Mouse (Mus musculus) forebrain, embryonic 12.5 days (tissue): ENCODE data around the gene Tekt1. TPM values are rescaled to one million over a fixed set of nuclear protein-coding genes. Genes with fewer than 3 reads are reported as not detected.

Source experiments
- ATAC-seq: fragments of 200-750 bp; cut with Nextera tagmentation; 2 replicates; pipeline ENCODE4 v1.8.0; 2017; ENCODE audit warnings: moderate TSS enrichment; ENCODE audit not compliant: low FRiP score
- H3K27ac ChIP-seq: fragments of 300-500 bp; sonication (generic); 2 replicates; pipeline ENCODE4 v1.5.1; 2016; ENCODE audit warnings: mild to moderate bottlenecking
- H3K27me3 ChIP-seq: fragments of 300-500 bp; sonication (generic); 2 replicates; pipeline ENCODE4 v1.6.1; 2016; ENCODE audit warnings: mild to moderate bottlenecking
- H3K36me3 ChIP-seq: fragments of 300-500 bp; sonication (generic); replicated peaks from 2 replicates; pipeline ENCODE4 v1.6.1; 2016; ENCODE audit warnings: mild to moderate bottlenecking
- H3K4me1 ChIP-seq: fragments of 300-500 bp; sonication (generic); 2 replicates; pipeline ENCODE4 v1.6.1; 2016
- H3K4me2 ChIP-seq: fragments of 300-500 bp; sonication (generic); 2 replicates; pipeline ENCODE4 v1.6.1; 2016; ENCODE audit warnings: mild to moderate bottlenecking, moderate library complexity
- H3K4me3 ChIP-seq: fragments of 300-500 bp; sonication (generic); replicated peaks from 2 replicates; pipeline ENCODE4 v1.5.1; 2016; ENCODE audit warnings: mild to moderate bottlenecking
- H3K9ac ChIP-seq: fragments of 300-500 bp; sonication (generic); 2 replicates; pipeline ENCODE4 v1.6.1; 2016; ENCODE audit warnings: mild to moderate bottlenecking
- H3K9me3 ChIP-seq: fragments of 300-500 bp; sonication (generic); 2 replicates; pipeline ENCODE4 v1.6.1; 2016
- WGBS: fragments of 180-500 bp; shearing (Covaris S2); methylation state at CpG from one replicate; pipeline ENCODE4 v1.1.7; 2016; 5-methylcytosine and 5-hydroxymethylcytosine counted together
- polyA plus RNA-seq: library from polyadenylated mRNA; unstranded; fragments of >200 nt; fragmentation: Nextera tagmentation; extraction: Ambion mirVana; gene quantifications from 2 replicates; pipeline ENCODE4 v1.2.1, GENCODE M21; 2016

Gene Tekt1
- polyA plus RNA-seq, 1 experiment from 2014 or later: 6.7 TPM

GRCm38 (mm10) chr11:72332951-72333667, 29.1 kb downstream of the Tekt1 start:
- no peak for ATAC-seq
- 87% methylated on average over 9 of the region's 9 CpGs for WGBS
- Histone ChIP-seq H3K9me3 (no peaks in the 10 kb centered on the region), H3K27ac (no peak overlapping the region), H3K4me3 (no peak overlapping the region), H3K27me3 (no peaks in the 10 kb centered on the region), H3K36me3 (no peaks in the 10 kb centered on the region), H3K9ac (no peak overlapping the region), H3K4me1 (peaks cover 1% of the 10 kb centered on the region; the same call in 1 of the 2 replicates), H3K4me2 (no peak overlapping the region)

GRCm38 (mm10) chr11:72325701-72326100, 36.5 kb downstream of the Tekt1 start:
- no peaks in the 10 kb centered on the region for H3K36me3 ChIP-seq
- no peaks in the 10 kb centered on the region for H3K27me3 ChIP-seq
- H3K4me2 ChIP-seq: no peak overlapping the region
- H3K9ac ChIP-seq: no peak overlapping the region
- WGBS: 83% methylated on average over 4 of the region's 4 CpGs
- H3K9me3 ChIP-seq: no peaks in the 10 kb centered on the region
- H3K27ac ChIP-seq: no peak overlapping the region
- H3K4me3 ChIP-seq: no peak overlapping the region
- no peaks in the 10 kb centered on the region for H3K4me1 ChIP-seq
- ATAC-seq: no peak

GRCm38 (mm10) chr11:72324431-72324830, 37.8 kb downstream of the Tekt1 start:
- H3K4me1 ChIP-seq: no peaks in the 10 kb centered on the region

GRCm38 (mm10) chr11:72318026-72318425, 44.2 kb downstream of the Tekt1 start:
- no peak overlapping the region for H3K4me3 ChIP-seq
- ATAC-seq: no peak
- H3K9ac ChIP-seq: no peak overlapping the region
- H3K4me2 ChIP-seq: no peak overlapping the region
- no peaks in the 10 kb centered on the region for H3K9me3 ChIP-seq
- no peaks in the 10 kb centered on the region for H3K36me3 ChIP-seq
- H3K27ac ChIP-seq: no peak overlapping the region
- WGBS: 84% methylated on average over 5 of the region's 5 CpGs
- peaks cover 3% of the 10 kb centered on the region; the same call in 1 of the 2 replicates for H3K4me1 ChIP-seq
- peaks cover 27% of the 10 kb centered on the region for H3K27me3 ChIP-seq

More at GRCm38 (mm10) chr11:72324431-72324830, 37.8 kb downstream of the Tekt1 start:
- Histone ChIP-seq H3K9ac (no peak overlapping the region), H3K4me3 (no peak overlapping the region), H3K36me3 (no peaks in the 10 kb centered on the region), H3K9me3 (no peaks in the 10 kb centered on the region), H3K27ac (no peak overlapping the region), H3K4me2 (no peak overlapping the region), H3K27me3 (no peaks in the 10 kb centered on the region)
- WGBS: 69% methylated on average over 3 of the region's 3 CpGs
- ATAC-seq: no peak

- no peaks in the 10 kb centered on the region for H3K9me3 ChIP-seq
- ATAC-seq: no peak
- peak within 1 kb of the TSS; percentile 29 for H3K4me3 ChIP-seq
- peaks cover 3% of the 10 kb centered on the region; the same call in 1 of the 2 replicates for H3K4me1 ChIP-seq
- no peak within 1 kb of the TSS for H3K27ac ChIP-seq
- WGBS: 10% methylated on average over 42 of the region's 42 CpGs
- H3K9ac ChIP-seq: peak within 1 kb of the TSS; percentile 33; the same call in 1 of the 2 replicates
- H3K36me3 ChIP-seq: no peaks in the 10 kb centered on the region
- peak within 1 kb of the TSS; percentile 48 for H3K4me2 ChIP-seq
- peaks cover 31% of the 10 kb centered on the region for H3K27me3 ChIP-seq
Measured at GRCm38 (mm10) chr11:72314151-72314895, 47.9 kb downstream of the Tekt1 start, which contains the start of gene Fbxo39. Gene Fbxo39, plus strand, starts transcription at chr11:72314444.

GRCm38 (mm10) chr11:72311355-72312001, 50.8 kb downstream of the Tekt1 start:
- Histone ChIP-seq H3K9me3 (no peaks in the 10 kb centered on the region), H3K36me3 (no peaks in the 10 kb centered on the region), H3K4me3 (no peak overlapping the region), H3K27ac (no peak overlapping the region), H3K27me3 (peaks cover 28% of the 10 kb centered on the region), H3K4me2 (no peak overlapping the region), H3K9ac (no peak overlapping the region), H3K4me1 (peaks cover 3% of the 10 kb centered on the region; the same call in 1 of the 2 replicates)
- 88% methylated on average over 10 of the region's 10 CpGs for WGBS
- no peak for ATAC-seq

- Histone ChIP-seq H3K36me3 (no peaks in the 10 kb centered on the region), H3K4me2 (no peak overlapping the region), H3K9ac (no peak overlapping the region), H3K4me1 (peaks cover 3% of the 10 kb centered on the region; the same call in 1 of the 2 replicates), H3K9me3 (no peaks in the 10 kb centered on the region), H3K27ac (no peak overlapping the region), H3K4me3 (no peak overlapping the region), H3K27me3 (peaks cover 28% of the 10 kb centered on the region)
- no peak for ATAC-seq
- 83% methylated on average over 4 of the region's 4 CpGs for WGBS
Measured at GRCm38 (mm10) chr11:72310491-72310890, 51.8 kb downstream of the Tekt1 start.

GRCm38 (mm10) chr11:72308982-72309381, 53.3 kb downstream of the Tekt1 start:
- Histone ChIP-seq H3K27me3 (peaks cover 13% of the 10 kb centered on the region), H3K4me3 (no peak overlapping the region), H3K36me3 (no peaks in the 10 kb centered on the region), H3K9ac (no peak overlapping the region), H3K9me3 (no peaks in the 10 kb centered on the region), H3K27ac (no peak overlapping the region), H3K4me2 (no peak overlapping the region), H3K4me1 (no peaks in the 10 kb centered on the region)
- WGBS: 75% methylated on average over 2 of the region's 2 CpGs
- ATAC-seq: no peak

- no peak overlapping the region for H3K27ac ChIP-seq
- no peak overlapping the region for H3K9ac ChIP-seq
- H3K36me3 ChIP-seq: no peaks in the 10 kb centered on the region
- H3K4me3 ChIP-seq: no peak overlapping the region
- no peaks in the 10 kb centered on the region for H3K4me1 ChIP-seq
- H3K27me3 ChIP-seq: no peaks in the 10 kb centered on the region
- 89% methylated on average over 5 of the region's 5 CpGs for WGBS
- no peak overlapping the region for H3K4me2 ChIP-seq
- H3K9me3 ChIP-seq: no peaks in the 10 kb centered on the region
- no peak for ATAC-seq
Measured at GRCm38 (mm10) chr11:72307461-72307860, 54.8 kb downstream of the Tekt1 start.

GRCm38 (mm10) chr11:72302230-72302629, 60.0 kb downstream of the Tekt1 start:
- Histone ChIP-seq H3K9ac (no peak overlapping the region), H3K4me1 (0 out of 2 replicates have a peak, but pooled peaks cover 4% of the 10 kb centered on the region), H3K4me3 (no peak overlapping the region), H3K27ac (no peak overlapping the region), H3K36me3 (no peaks in the 10 kb centered on the region), H3K27me3 (no peaks in the 10 kb centered on the region; the same call in 1 of the 2 replicates), H3K4me2 (no peak overlapping the region), H3K9me3 (no peaks in the 10 kb centered on the region)
- 80% methylated on average over 7 of the region's 7 CpGs for WGBS
- no peak for ATAC-seq

GRCm38 (mm10) chr11:72301334-72301733, 60.9 kb downstream of the Tekt1 start, which contains the start of gene Xaf1:
Gene Xaf1, plus strand, starts transcription at chr11:72301629.
- no peaks in the 10 kb centered on the region for H3K36me3 ChIP-seq
- H3K9ac ChIP-seq: no peak within 1 kb of the TSS
- H3K4me1 ChIP-seq: 0 out of 2 replicates have a peak, but pooled peaks cover 4% of the 10 kb centered on the region
- WGBS: 36% methylated on average over 6 of the region's 6 CpGs
- no peak within 1 kb of the TSS for H3K4me2 ChIP-seq
- no peak within 1 kb of the TSS for H3K27ac ChIP-seq
- H3K9me3 ChIP-seq: no peaks in the 10 kb centered on the region
- H3K4me3 ChIP-seq: no peak within 1 kb of the TSS
- ATAC-seq: no peak
- H3K27me3 ChIP-seq: no peaks in the 10 kb centered on the region; the same call in 1 of the 2 replicates
